ENCODE assay signal across 8 mouse cellular contexts in genomic region chr4:135353066-135353793, GRCm38 (mm10). TPM values are rescaled to one million over a fixed set of nuclear protein-coding genes. Genes with fewer than 3 reads are reported as not detected.
DNase-seq lines count a peak whose midpoint lies in the region; ATAC-seq and TF ChIP-seq lines count a peak whose summit lies in the region.

Gene Srrm1 (minus strand): TSS chr4:135353321.

- no peaks in the 10 kb centered on the region for H3K27me3 ChIP-seq in hindbrain, postnatal 0 days (ENCODE audit: insufficient read depth, low read length)

- no peaks in the 10 kb centered on the region for H3K36me3 ChIP-seq in hindbrain, postnatal 0 days (ENCODE audit: insufficient read depth, low read length)

- peak; percentile 99 for DNase-seq in ZHBTc4 (ENCODE audit: low read depth, low spot score)
- peak; percentile 100 for DNase-seq in gastrocnemius, adult 2 months
- DNase-seq in hindbrain, postnatal 0 days (ENCODE audit: low spot score): peak; percentile 100
- DNase-seq in left cerebral cortex, adult 2 months (ENCODE audit: extremely low spot score in 1 of 2, low spot score in 2 of 2): peak; percentile 99 to 100
- peak; percentile 96 for DNase-seq in right cerebral cortex, adult 2 months (ENCODE audit: low spot score in 2 of 2)
- peak; percentile 98 for DNase-seq in urinary bladder, postnatal 14 days (ENCODE audit: low spot score)

- intact Hi-C loops in gastrocnemius, adult 2 months (cut with DNase I): no loop called here
- intact Hi-C loops in left cerebral cortex, adult 2 months (cut with DNase I): loop anchor here (1.0 kb wide), 1 partner anchor 142 kb away; the partner anchor contains the start of gene Nipal3

- 0% methylated on average over 64 of the region's 69 CpGs for WGBS in hindbrain, postnatal 0 days

- peaks cover 13% of the 10 kb centered on the region; the same call in 1 of the 2 replicates for H3K4me1 ChIP-seq in hindbrain, postnatal 0 days (ENCODE audit: insufficient read depth, low read length)

- ATAC-seq in common myeloid progenitor, adult 5-6 weeks (replicated peaks; ENCODE audit: low read depth, poor library complexity, severe bottlenecking): peak; percentile 77
- ATAC-seq in hindbrain, postnatal 0 days: peak; percentile 95
- peak; percentile 86 for ATAC-seq in megakaryocyte, adult 5-6 weeks (ENCODE audit: poor library complexity, severe bottlenecking)

- H3K4me2 ChIP-seq in hindbrain, postnatal 0 days (ENCODE audit: low read depth, low read length): peak within 1 kb of the TSS; percentile 93

- no peaks in the 10 kb centered on the region for H3K9me3 ChIP-seq in hindbrain, postnatal 0 days (ENCODE audit: low read length)

- H3K9ac ChIP-seq in hindbrain, postnatal 0 days (replicated peaks; ENCODE audit: low read length): peak within 1 kb of the TSS; percentile 99

- H3K27ac ChIP-seq in gastrocnemius, adult 2 months: peak within 1 kb of the TSS; percentile 97
- H3K27ac ChIP-seq in hindbrain, postnatal 0 days: peak within 1 kb of the TSS; percentile 96
- H3K27ac ChIP-seq in left cerebral cortex, adult 2 months: peak within 1 kb of the TSS; percentile 98

- TF ChIP-seq CTCF in gastrocnemius, adult 2 months (IDR thresholded peaks at IDR 0.05): no peak
- TF ChIP-seq CTCF in hindbrain, postnatal 0 days (IDR thresholded peaks at IDR 0.05; ENCODE audit: low read depth): no peak
- TF ChIP-seq CTCF in left cerebral cortex, adult 2 months (IDR thresholded peaks at IDR 0.05): no peak

- H3K4me3 ChIP-seq in gastrocnemius, adult 2 months: peak within 1 kb of the TSS; percentile 99
- H3K4me3 ChIP-seq in hindbrain, postnatal 0 days (ENCODE audit: low read length): peak within 1 kb of the TSS; percentile 98
- peak within 1 kb of the TSS; percentile 98 for H3K4me3 ChIP-seq in left cerebral cortex, adult 2 months

RNA-seq across cellular contexts. Expression of gene Srrm1, which starts in this region (rescaled TPM):
- total RNA-seq in common myeloid progenitor, adult 5-6 weeks (2017): 206 and 227 TPM in 2 replicates
- 10 to 100 TPM; 68.8 to 71.7 TPM for total RNA-seq in gastrocnemius, adult 2 months (2021)
- total RNA-seq in hindbrain, postnatal 0 days (2014; rRNA removed): 20.8 and 21.2 TPM in 2 replicates
- polyA plus RNA-seq in hindbrain, postnatal 0 days (2015; fragmentation: Nextera tagmentation; extraction: Ambion mirVana): 173 and 174 TPM in 2 replicates
- 100 to 1,000 TPM; 133 to 139 TPM for total RNA-seq in left cerebral cortex, adult 2 months (2021)
- total RNA-seq in megakaryocyte, adult 5-6 weeks (2015): 144 and 146 TPM in 2 replicates
- total RNA-seq in megakaryocyte, adult 5-6 weeks (2017): 80.5 and 112 TPM in 2 replicates

Comparison
In these comparisons a context has a peak if more than half of its experiments do, and no peak if none do; other contexts are left out.
1. Peak in every context shown above with its lines: DNase-seq, ATAC-seq, H3K4me3 ChIP-seq and H3K27ac ChIP-seq.